Mouse (Mus musculus) C2C12 (cell line): ENCODE results near the gene Iars2. TPM values are rescaled to one million over a fixed set of nuclear protein-coding genes. Genes with fewer than 3 reads are reported as not detected.
"Not testable (repeated sequence)": the region's sequence is repeated elsewhere in the genome, so short reads cannot be mapped to it uniquely, and the experiment has no call there.

ENCODE experiments used
- H3K27me3 ChIP-seq: one replicate; pipeline ENCODE4 v1.6.1; 2011; ENCODE audit not compliant: control insufficient read depth, insufficient read depth, insufficient read length
- H3K36me3 ChIP-seq: one replicate; pipeline ENCODE4 v1.6.1; 2011; ENCODE audit not compliant: control insufficient read depth, insufficient read depth
- H3K4me3 ChIP-seq: one replicate; pipeline ENCODE4 v1.5.1; 2011; ENCODE audit warnings: mild to moderate bottlenecking, control low read depth; ENCODE audit not compliant: poor library complexity, insufficient read depth, severe bottlenecking
- H3K79me2 ChIP-seq: one replicate; pipeline ENCODE4 v1.6.1; 2011; ENCODE audit not compliant: control insufficient read depth, insufficient read depth
- H3K79me3 ChIP-seq: one replicate; pipeline ENCODE4 v1.6.1; 2011; ENCODE audit warnings: low read depth, control low read depth
- H3ac ChIP-seq: one replicate; pipeline ENCODE3; 2011; ENCODE audit warnings: low read depth; ENCODE audit not compliant: control insufficient read depth, insufficient read length
- CEBPB ChIP-seq: IDR thresholded peaks from one replicate; pipeline ENCODE4 v1.6.1; 2011; ENCODE audit warnings: low read depth, mild to moderate bottlenecking, control low read depth, moderate library complexity
- CTCF ChIP-seq: IDR thresholded peaks from one replicate; pipeline ENCODE4 v1.5.1; 2011; ENCODE audit not compliant: control insufficient read depth, insufficient read depth, insufficient read length
- FOSL1 ChIP-seq: IDR thresholded peaks from one replicate; pipeline ENCODE4 v1.8.0; 2011; ENCODE audit warnings: mild to moderate bottlenecking, low read length; ENCODE audit not compliant: poor library complexity, insufficient read depth, severe bottlenecking
- MAX ChIP-seq: IDR thresholded peaks from one replicate; pipeline ENCODE4 v1.6.1; 2011; ENCODE audit warnings: mild to moderate bottlenecking, control low read depth
- MYOD1 ChIP-seq: IDR thresholded peaks from one replicate; pipeline ENCODE4 v1.6.1; 2011; ENCODE audit warnings: low read depth; ENCODE audit not compliant: control insufficient read depth, insufficient read length
- MYOG ChIP-seq: IDR thresholded peaks from one replicate; pipeline ENCODE4 v1.6.1; 2011; ENCODE audit not compliant: control insufficient read depth, insufficient read length; ENCODE audit errors: extremely low read depth
- USF1 ChIP-seq: IDR thresholded peaks from one replicate; pipeline ENCODE4 v1.6.1; 2011; ENCODE audit warnings: low read depth, mild to moderate bottlenecking, control low read depth, moderate library complexity
- polyA plus RNA-seq: library from polyadenylated mRNA; unstranded; fragments of >200 nt; fragmentation: generic; extraction: Trizol; gene quantifications from one replicate; pipeline ENCODE4 v1.2.1, GENCODE M21; 2012; ENCODE audit warnings: missing spikeins

Gene Iars2
- polyA plus RNA-seq, 1 experiment, result 18.4 TPM

DNA sequence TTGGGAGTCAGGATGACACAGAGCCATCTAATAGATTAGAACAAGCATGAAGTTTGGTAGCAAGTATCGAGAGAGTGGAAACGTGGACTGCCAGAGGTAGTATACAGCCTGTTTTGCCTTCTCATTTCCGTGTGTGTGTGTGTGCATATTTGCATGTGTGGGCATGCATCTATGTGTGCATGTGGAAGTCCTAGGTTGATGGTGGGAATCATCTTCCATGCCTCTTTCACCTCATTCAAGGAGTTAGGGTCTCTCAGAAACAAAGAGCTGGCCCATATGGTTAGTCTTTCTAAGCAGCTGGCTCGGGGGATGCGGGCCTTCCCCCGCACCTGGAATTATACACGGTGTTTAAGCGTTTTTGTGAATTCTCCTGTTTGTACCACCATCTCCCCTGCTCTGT is 655 bp upstream of the Iars2 start:
- peaks cover 45% of the 10 kb centered on the region for H3K79me2 ChIP-seq
- TF ChIP-seq FOSL1, result no peak
- TF ChIP-seq MYOD1, result no peak
- no peak for TF ChIP-seq USF1
- TF ChIP-seq CTCF, result no peak
- no peak for TF ChIP-seq CEBPB
- TF ChIP-seq MAX, result no peak
- TF ChIP-seq MYOG, result no peak
- no peak overlapping the region for H3ac ChIP-seq
- peaks cover 27% of the 10 kb centered on the region for H3K36me3 ChIP-seq
- H3K27me3 ChIP-seq, result no peaks in the 10 kb centered on the region
- no peak overlapping the region for H3K4me3 ChIP-seq
- H3K79me3 ChIP-seq, result peaks cover 27% of the 10 kb centered on the region

DNA sequence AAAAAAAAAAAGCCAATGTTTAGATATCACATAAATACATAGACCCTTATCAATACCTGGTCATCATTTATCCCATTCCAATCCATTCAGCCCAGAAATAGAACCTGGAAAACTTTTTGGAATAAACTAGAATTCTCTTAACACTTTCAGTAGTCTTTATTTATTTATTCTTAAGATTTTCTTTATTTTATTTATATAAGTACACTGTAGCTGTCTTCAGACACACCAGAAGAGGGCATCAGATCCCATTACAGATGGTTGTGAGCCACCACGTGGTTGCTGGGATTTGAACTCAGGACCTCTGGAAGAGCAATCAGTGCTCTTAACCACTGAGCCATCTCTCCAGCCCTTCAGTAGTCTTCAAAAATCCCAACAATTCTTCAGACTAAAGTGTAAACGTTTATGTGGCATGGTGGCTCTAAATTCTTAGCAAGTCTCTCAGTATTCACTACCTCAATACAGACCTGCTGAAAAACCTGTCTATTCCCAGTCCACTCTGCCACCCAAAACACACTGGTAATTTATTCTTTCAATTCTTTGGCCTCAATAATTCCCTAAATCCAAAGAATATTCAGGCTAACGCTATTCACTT is 1.3 kb downstream of the Iars2 start:
- not testable (repeated sequence) for H3K79me3 ChIP-seq, H3ac ChIP-seq, H3K27me3 ChIP-seq
- H3K36me3 ChIP-seq, result peaks cover 46% of the 10 kb centered on the region
- peaks cover 25% of the 10 kb centered on the region for H3K79me2 ChIP-seq
- H3K4me3 ChIP-seq, result peak overlapping the region; percentile 72

DNA sequence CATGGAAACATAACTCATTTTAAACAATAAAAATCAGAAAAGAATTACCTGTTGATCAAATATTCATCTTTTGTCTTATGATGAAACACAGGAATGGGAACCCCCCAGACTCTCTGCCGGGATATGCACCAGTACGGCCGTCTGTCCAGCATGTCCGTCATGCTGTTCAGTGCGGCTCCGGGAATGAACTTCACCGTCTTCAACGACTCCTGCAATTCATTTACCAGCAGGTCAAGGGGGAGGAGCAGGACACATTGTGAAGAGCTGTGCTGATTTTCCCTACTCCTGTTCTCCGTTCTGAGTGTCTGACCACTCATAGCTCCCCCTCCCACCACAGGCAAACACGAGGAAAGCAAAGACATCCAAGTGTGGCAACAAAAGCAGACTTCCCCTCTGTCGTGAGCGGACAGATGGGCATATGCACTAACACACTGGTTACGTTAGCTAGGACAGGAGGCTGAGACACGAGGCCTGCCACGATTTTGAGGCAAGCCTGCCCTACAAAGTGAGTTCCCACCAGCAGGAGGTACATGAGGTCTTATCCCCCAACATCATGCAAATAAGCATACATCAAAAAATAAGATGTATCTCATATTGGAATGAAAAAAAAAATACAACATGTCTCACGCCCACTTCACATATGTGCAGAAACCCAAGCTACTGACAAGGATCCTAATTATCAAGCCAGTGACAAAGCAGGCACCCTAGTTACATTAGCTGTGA is 13.2 kb downstream of the Iars2 start:
- H3K27me3 ChIP-seq, result no peaks in the 10 kb centered on the region
- peaks cover 2% of the 10 kb centered on the region for H3K79me3 ChIP-seq
- TF ChIP-seq MAX (no peak), FOSL1 (no peak), CEBPB (no peak), CTCF (no peak), USF1 (no peak), MYOD1 (no peak), MYOG (no peak)
- H3ac ChIP-seq, result no peak overlapping the region
- no peak overlapping the region for H3K4me3 ChIP-seq
- H3K79me2 ChIP-seq, result peaks cover 7% of the 10 kb centered on the region
- peaks cover 67% of the 10 kb centered on the region for H3K36me3 ChIP-seq

DNA sequence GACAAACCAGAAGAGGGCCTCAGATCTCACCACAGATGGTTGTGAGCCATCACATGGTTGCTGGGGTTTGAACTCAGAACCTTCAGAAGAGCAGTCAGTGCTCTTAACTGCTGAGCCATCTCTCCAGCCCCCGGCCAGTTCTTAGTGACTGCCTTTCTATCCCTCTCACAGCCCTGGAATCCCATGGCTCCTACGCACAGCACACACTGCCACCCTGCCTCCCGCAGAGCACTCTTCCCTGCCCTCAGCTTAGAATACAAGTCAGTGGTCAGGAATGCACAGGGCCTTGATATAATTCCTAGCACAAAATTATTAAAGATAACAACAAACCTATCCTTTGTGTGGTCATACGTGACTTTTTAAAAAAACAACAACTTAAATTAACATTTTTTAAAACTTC is 14.7 kb downstream of the Iars2 start:
- Histone ChIP-seq H3K27me3 (no peaks in the 10 kb centered on the region), H3K4me3 (no peak overlapping the region), H3ac (no peak overlapping the region), H3K79me3 (peaks cover 2% of the 10 kb centered on the region), H3K36me3 (peaks cover 58% of the 10 kb centered on the region), H3K79me2 (peaks cover 7% of the 10 kb centered on the region)
- no peak for TF ChIP-seq MAX
- no peak for TF ChIP-seq CTCF
- no peak for TF ChIP-seq MYOG
- no peak for TF ChIP-seq CEBPB
- no peak for TF ChIP-seq MYOD1
- no peak for TF ChIP-seq USF1
- TF ChIP-seq FOSL1, result no peak

DNA sequence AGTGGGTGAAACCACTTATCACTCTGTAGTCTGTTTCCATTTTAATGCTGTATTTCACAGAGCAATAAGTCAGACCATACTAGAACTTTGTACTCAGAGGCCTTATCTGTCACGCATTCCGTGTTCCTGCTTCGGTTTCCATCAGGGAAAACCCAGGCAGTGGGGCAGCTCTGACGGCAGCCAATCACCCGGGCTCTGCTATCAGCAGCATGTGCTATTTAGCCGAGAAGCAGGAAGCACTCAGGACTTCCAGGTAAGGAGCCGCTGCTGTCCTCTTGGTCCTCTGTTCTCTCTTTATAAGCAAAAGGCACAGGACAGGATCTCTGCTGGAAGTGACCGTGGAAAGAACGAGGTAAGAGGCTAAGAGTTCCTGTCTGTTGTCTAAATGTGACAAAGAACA is 17.2 kb downstream of the Iars2 start:
- Histone ChIP-seq H3ac (no peak overlapping the region), H3K79me3 (peaks cover 2% of the 10 kb centered on the region), H3K79me2 (peaks cover 7% of the 10 kb centered on the region), H3K36me3 (peaks cover 50% of the 10 kb centered on the region), H3K4me3 (no peak overlapping the region), H3K27me3 (no peaks in the 10 kb centered on the region)
- no peak for TF ChIP-seq FOSL1
- TF ChIP-seq CEBPB, result no peak
- TF ChIP-seq MAX, result no peak
- no peak for TF ChIP-seq MYOD1
- TF ChIP-seq CTCF, result no peak
- no peak for TF ChIP-seq MYOG
- no peak for TF ChIP-seq USF1

DNA sequence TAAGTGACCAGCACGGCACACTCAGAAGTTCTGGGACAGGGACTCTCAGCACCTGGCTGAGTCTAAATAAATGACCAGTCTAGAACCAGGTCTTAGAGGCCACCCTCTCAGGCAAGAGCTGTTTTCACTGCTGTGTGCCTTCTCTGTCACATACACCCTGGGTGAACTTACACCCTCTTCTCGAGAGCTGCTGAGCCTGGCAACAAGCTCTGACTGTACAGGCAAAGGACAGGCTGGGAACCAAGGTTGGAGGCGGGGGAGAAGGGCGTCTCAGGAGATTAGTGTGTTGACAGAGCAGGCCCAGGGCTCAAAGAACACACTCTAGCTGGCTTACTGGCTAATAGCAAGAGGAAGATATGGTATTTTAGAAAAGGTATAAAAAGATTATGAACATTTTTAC is 20.3 kb downstream of the Iars2 start:
- TF ChIP-seq FOSL1 (no peak), CEBPB (no peak), MYOD1 (no peak), USF1 (no peak), MYOG (no peak), MAX (no peak), CTCF (no peak)
- Histone ChIP-seq H3K79me2 (peaks cover 7% of the 10 kb centered on the region), H3K36me3 (peaks cover 36% of the 10 kb centered on the region), H3K27me3 (no peaks in the 10 kb centered on the region), H3K4me3 (no peak overlapping the region), H3K79me3 (peaks cover 2% of the 10 kb centered on the region), H3ac (no peak overlapping the region)
